Mouse (Mus musculus): Measurements from ENCODE around the gene Gsap.

DNA sequence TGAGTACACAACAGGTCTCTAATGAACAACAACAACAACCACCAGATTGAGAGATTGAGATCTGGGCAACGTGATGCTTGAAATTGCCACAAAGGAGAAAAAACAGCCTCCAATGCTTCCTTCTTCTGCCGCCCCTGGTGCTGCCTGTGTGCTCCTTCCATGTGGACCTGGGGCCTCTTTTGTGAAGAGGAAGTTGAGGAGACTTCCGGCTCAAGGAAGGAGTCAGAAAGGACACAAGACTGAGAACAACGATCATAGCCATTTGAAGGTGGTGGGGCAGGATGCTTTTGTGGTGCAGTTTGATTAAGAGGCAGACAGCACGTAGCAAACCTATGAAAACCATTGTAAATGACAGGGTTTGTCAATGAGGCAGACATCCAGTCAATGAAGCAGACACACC, 27.7 kb downstream of the Gsap start:
- TF ChIP-seq CTCF (IDR thresholded peaks at IDR 0.05; ENCODE audit: control insufficient read depth, insufficient read depth, insufficient read length) (no peak), MAX (IDR thresholded peaks at IDR 0.05) (no peak), FOSL1 (IDR thresholded peaks at IDR 0.05; ENCODE audit: insufficient read depth, low read length, poor library complexity, severe bottlenecking) (no peak), MYOD1 (IDR thresholded peaks at IDR 0.05; ENCODE audit: control insufficient read depth, insufficient read length, low read depth) (no peak), USF1 (IDR thresholded peaks at IDR 0.05; ENCODE audit: low read depth) (no peak), MYOG (IDR thresholded peaks at IDR 0.05; ENCODE audit: control insufficient read depth, extremely low read depth, insufficient read length) (no peak), CEBPB (IDR thresholded peaks at IDR 0.05; ENCODE audit: low read depth) (no peak)

Measured in C2C12 (cell line).